Mouse (Mus musculus): ENCODE measurements around the gene Ehbp1l1.

GRCm38 (mm10) chr19:5692913-5693396 is 33.2 kb downstream of the Ehbp1l1 start:
- TF ChIP-seq CTCF (conservative IDR thresholded peaks at IDR 0.05; ENCODE audit: insufficient read depth, insufficient read length, low read depth, low read length) (no peak), POLR2A (IDR thresholded peaks at IDR 0.05; ENCODE audit: low read depth, low read length) (no peak)
